In genomic region chr5:140418489-140419441, GRCm38 (mm10) we compare ENCODE assay signal across 8 mouse cellular contexts. TPM values are rescaled to one million over a fixed set of nuclear protein-coding genes. Genes with fewer than 3 reads are reported as not detected.
DNase-seq lines count a peak whose midpoint lies in the region; ATAC-seq lines count a peak whose summit lies in the region.

Gene Eif3b (plus strand): TSS chr5:140419328.

- peak; percentile 87 for ATAC-seq in megakaryocyte progenitor cell, adult 5-6 weeks (replicated peaks; ENCODE audit: poor library complexity)

- peak; percentile 99 for DNase-seq in adipocyte (ENCODE audit: low spot score)
- DNase-seq in embryo, embryonic 10 days (ENCODE audit: low spot score), result peak; percentile 95
- peak; percentile 88 for DNase-seq in gastrocnemius, postnatal 10 days
- DNase-seq in induced T-regulatory cell, adult 2 months (ENCODE audit: low read depth), result peak; percentile 97
- DNase-seq in left cerebral cortex, adult 9 months (ENCODE audit: low spot score in 2 of 2), result peak; percentile 74 to 90
- DNase-seq in right cerebral cortex, postnatal 14 days, result peak; percentile 90
- DNase-seq in urinary bladder, postnatal 36 days (ENCODE audit: low spot score in 2 of 2), result peak; percentile 81 to 84

RNA-seq across cellular contexts. Expression of gene Eif3b, which starts in this region (rescaled TPM):
- total RNA-seq in gastrocnemius, postnatal 10 days (2021), result 10 to 100 TPM; 96.5 to 98.6 TPM
- 250 and 268 TPM in 2 replicates for total RNA-seq in megakaryocyte progenitor cell, adult 5-6 weeks (2015)
- total RNA-seq in megakaryocyte progenitor cell, adult 5-6 weeks (2017), result 158 and 226 TPM in 2 replicates

Comparison
In these comparisons a context has a peak if more than half of its experiments do, and no peak if none do; other contexts are left out.
1. Peak in every context shown above with its lines: DNase-seq and ATAC-seq.